Mouse (Mus musculus): Measurements from ENCODE around the gene Odf3l1.

DNA sequence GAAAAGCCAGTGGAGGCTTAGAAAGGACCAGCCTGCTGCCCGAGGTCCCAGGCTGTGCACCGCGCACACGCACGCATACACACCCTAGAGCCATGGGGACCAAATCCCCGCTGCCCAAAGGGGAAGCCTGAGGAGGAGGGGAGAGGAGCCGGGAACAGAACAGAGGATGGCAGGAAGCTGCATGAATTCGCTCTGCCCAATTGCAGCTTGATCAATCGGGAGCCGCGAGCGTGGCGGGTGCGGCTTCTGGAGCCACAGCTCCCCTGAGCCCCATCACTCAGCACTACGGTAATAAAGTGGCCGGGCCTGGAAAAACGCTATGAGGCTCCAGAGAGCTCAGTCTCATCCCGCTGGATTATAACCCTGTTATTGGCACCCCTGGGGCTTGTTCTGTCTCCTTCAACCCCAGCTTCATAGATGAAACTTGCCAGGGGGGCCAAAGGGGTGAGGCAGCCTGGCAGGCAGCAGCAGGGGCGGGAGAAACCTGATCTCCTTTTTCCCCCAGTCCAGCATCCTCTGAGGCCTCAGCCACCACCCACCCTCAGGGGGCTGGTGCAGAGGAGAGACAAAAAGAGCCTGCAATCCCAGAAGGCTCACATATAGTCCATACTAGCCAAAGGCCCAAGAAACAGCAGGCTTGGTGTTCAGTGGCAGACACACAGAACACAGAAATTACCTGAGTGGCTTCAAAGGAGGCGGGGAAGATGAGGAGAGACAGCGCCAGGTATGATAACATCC is 38.8 kb downstream of the Odf3l1 start:
- TF ChIP-seq TAL1 (IDR thresholded peaks at IDR 0.05; ENCODE audit: low read length) (no peak), GATA1 (IDR thresholded peaks at IDR 0.05; ENCODE audit: low read length) (no peak)

Measured in erythroblast, embryonic 14.5 days (primary cell).